Mouse (Mus musculus) embryonic facial prominence, embryonic 12.5 days (tissue): Measurements from ENCODE around the gene Plxna1. TPM values are rescaled to one million over a fixed set of nuclear protein-coding genes. Genes with fewer than 3 reads are reported as not detected.

Experiments
- ATAC-seq: fragments of 200-750 bp; cut with Nextera tagmentation; 2 replicates; pipeline ENCODE4 v1.8.0; 2017; ENCODE audit not compliant: insufficient number of reproducible peaks, insufficient read depth, low FRiP score, low TSS enrichment
- H3K27ac ChIP-seq: fragments of 300-500 bp; sonication (generic); 2 replicates; pipeline ENCODE4 v1.5.1; 2016; ENCODE audit warnings: mild to moderate bottlenecking
- H3K27me3 ChIP-seq: fragments of 300-500 bp; sonication (generic); 2 replicates; pipeline ENCODE4 v1.6.1; 2016; ENCODE audit warnings: mild to moderate bottlenecking, moderate library complexity
- H3K36me3 ChIP-seq: fragments of 300-500 bp; sonication (generic); 2 replicates; pipeline ENCODE4 v1.6.1; 2016; ENCODE audit warnings: mild to moderate bottlenecking
- H3K4me1 ChIP-seq: fragments of 300-500 bp; sonication (generic); 2 replicates; pipeline ENCODE4 v1.6.1; 2016
- H3K4me2 ChIP-seq: fragments of 300-500 bp; sonication (generic); replicated peaks from 2 replicates; pipeline ENCODE4 v1.6.1; 2016; ENCODE audit warnings: mild to moderate bottlenecking, moderate library complexity
- H3K4me3 ChIP-seq: fragments of 300-500 bp; sonication (generic); 2 replicates; pipeline ENCODE4 v1.5.1; 2016; ENCODE audit warnings: mild to moderate bottlenecking
- H3K9ac ChIP-seq: fragments of 300-500 bp; sonication (generic); 2 replicates; pipeline ENCODE4 v1.6.1; 2016; ENCODE audit warnings: mild to moderate bottlenecking, moderate library complexity
- H3K9me3 ChIP-seq: fragments of 300-500 bp; sonication (generic); 2 replicates; pipeline ENCODE4 v1.6.1; 2016; ENCODE audit warnings: mild to moderate bottlenecking, moderate library complexity
- WGBS: fragments of 180-500 bp; shearing (Covaris S2); methylation state at CpG from one replicate; pipeline ENCODE4 v1.1.7; 2016; 5-methylcytosine and 5-hydroxymethylcytosine counted together
- polyA plus RNA-seq: library from polyadenylated mRNA; unstranded; fragments of >200 nt; fragmentation: Nextera tagmentation; extraction: Ambion mirVana; gene quantifications from 2 replicates; pipeline ENCODE4 v1.2.1, GENCODE M21; 2016

Gene Plxna1
- 35.0 and 37.1 TPM in 2 replicates for polyA plus RNA-seq

DNA sequence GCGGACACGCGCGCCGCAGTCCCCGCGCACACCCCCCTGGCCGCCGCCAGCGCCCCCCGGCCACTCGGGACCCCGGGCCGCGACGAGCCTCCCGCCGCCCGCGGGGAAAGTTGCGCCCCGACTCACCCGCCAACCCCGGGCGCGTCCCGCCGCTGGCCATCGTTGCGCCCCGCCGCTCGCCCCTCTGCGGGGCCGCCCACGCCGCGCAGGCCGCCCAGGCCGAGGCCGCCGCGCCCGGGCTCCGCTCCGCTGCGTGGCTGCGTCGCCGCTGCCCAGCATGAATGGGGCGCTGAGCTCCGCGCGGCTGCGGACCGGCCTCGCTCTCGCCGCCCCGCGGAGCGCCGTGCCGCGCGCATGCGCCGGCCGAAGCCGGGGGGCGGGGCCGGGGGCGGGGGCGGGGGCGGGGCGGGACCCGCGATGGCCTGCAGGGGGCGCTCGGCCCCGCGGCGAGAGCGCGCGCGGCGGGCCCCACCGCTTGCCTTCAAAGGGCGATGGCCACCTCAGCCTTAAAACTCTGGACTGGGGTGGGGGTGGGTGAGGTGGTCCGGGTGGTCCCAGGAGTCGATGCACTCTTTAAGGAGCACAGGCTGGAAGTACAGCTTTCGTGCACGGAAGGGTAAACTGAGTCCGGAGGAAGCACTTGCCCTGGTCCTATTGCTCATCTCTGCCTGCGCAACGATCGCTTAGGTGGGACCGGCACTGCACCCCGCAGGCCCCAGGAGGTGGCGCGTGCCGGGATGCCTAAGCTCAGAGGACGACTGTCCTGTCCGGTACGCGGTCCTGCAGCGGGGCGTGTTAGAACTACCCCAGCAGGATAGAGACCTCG, at the start of gene Plxna1:
Gene Plxna1 (minus strand): TSS at position 340 of the 826 bp plus-strand sequence.
- H3K36me3 ChIP-seq: no peaks in the 10 kb centered on the region
- H3K4me3 ChIP-seq: peak within 1 kb of the TSS; percentile 98
- peaks cover 29% of the 10 kb centered on the region for H3K4me1 ChIP-seq
- peaks cover 11% of the 10 kb centered on the region; the same call in 1 of the 2 replicates for H3K27me3 ChIP-seq
- H3K9me3 ChIP-seq: no peaks in the 10 kb centered on the region
- H3K9ac ChIP-seq: peak within 1 kb of the TSS; percentile 98
- peak; percentile 75 for ATAC-seq
- H3K27ac ChIP-seq: peak within 1 kb of the TSS; percentile 86
- under 1% methylated on average over 94 of the region's 110 CpGs for WGBS
- H3K4me2 ChIP-seq: peak within 1 kb of the TSS; percentile 94

DNA sequence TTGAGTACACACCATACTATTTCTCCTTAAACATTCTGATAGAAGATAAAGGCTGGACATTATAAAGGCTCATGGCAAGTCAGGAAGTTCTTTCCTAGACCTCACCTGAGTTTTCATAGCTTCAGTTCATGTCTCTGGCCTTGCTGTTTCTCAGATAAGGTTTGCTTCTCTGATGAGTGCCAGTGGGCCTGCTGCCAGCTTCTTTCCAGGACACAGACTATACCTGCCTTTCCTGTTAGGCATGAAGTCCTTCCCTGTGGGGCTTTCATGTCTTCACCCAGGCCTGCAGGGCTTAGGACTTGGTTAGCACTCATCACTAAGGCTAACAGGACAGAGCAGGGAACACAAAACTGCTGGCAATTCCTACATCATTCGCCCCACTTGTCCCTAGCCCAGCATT, 46.6 kb upstream of the Plxna1 start:
- H3K27ac ChIP-seq: no peak overlapping the region
- H3K4me1 ChIP-seq: no peaks in the 10 kb centered on the region
- ATAC-seq: no peak
- H3K36me3 ChIP-seq: no peaks in the 10 kb centered on the region
- H3K4me3 ChIP-seq: no peak overlapping the region
- no peaks in the 10 kb centered on the region for H3K9me3 ChIP-seq
- 86% methylated on average over 1 of the region's 1 CpGs for WGBS
- no peaks in the 10 kb centered on the region for H3K27me3 ChIP-seq
- no peak overlapping the region for H3K9ac ChIP-seq
- no peak overlapping the region for H3K4me2 ChIP-seq

DNA sequence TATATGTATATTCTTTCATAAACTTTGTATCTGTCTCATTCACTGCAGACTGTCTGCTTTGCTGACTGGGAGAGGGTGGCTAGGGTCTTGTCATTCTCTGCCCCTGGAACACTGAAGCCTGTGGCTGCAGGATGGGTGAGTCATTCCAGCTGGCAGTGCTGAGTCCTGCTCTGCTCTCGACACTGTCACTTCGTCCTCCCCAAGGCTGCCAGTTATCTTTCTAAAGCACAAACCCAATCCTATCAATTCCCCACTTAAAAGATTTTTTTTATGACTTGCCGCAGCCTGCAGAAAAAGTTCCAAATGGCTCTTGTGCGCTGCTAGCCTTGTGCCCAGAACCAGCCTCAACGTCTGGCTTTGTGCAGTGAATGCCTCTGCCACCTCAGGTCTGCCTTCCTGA, 45.8 kb upstream of the Plxna1 start:
- Histone ChIP-seq H3K9me3 (no peaks in the 10 kb centered on the region), H3K36me3 (no peaks in the 10 kb centered on the region), H3K27ac (no peak overlapping the region), H3K9ac (no peak overlapping the region), H3K4me2 (no peak overlapping the region), H3K4me1 (no peaks in the 10 kb centered on the region), H3K27me3 (no peaks in the 10 kb centered on the region), H3K4me3 (no peak overlapping the region)
- ATAC-seq: no peak
- WGBS: 86% methylated on average over 5 of the region's 5 CpGs

DNA sequence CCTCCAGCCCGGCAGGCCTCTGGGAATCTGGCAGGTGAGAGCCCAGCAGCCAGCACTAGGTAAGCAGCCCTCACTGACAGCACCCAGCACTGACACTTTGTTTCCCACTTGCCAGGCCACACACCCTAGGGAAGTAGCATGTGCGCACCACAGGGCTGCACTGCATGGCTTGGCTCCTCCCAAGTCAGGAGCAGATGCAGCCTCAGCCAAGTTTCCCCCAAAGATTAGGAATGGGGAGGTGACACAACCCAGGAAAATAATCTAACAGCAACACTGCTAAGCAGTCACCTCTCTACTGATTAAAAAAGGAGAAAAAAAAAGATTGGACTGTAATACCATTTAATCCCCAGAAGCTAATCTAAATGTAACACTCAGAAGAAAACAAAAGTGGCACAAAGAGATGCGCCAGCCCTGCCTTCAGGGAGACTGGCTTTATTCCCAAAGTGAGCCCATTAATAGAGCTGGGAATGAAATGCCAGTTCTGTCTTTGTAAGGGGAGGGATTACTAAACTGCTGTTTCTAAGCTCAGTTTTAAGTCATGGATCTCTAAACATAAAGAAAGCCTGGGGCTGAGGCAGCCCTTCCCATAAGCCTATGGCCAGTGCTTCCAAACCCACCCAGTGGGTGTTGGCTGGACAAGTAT, 44.9 kb upstream of the Plxna1 start:
- H3K4me3 ChIP-seq: no peak overlapping the region
- H3K9ac ChIP-seq: no peak overlapping the region
- H3K4me1 ChIP-seq: no peaks in the 10 kb centered on the region
- H3K4me2 ChIP-seq: no peak overlapping the region
- ATAC-seq: no peak
- WGBS: 82% methylated on average over 3 of the region's 3 CpGs
- H3K27me3 ChIP-seq: no peaks in the 10 kb centered on the region
- H3K36me3 ChIP-seq: no peaks in the 10 kb centered on the region
- H3K27ac ChIP-seq: no peak overlapping the region
- no peaks in the 10 kb centered on the region for H3K9me3 ChIP-seq

DNA sequence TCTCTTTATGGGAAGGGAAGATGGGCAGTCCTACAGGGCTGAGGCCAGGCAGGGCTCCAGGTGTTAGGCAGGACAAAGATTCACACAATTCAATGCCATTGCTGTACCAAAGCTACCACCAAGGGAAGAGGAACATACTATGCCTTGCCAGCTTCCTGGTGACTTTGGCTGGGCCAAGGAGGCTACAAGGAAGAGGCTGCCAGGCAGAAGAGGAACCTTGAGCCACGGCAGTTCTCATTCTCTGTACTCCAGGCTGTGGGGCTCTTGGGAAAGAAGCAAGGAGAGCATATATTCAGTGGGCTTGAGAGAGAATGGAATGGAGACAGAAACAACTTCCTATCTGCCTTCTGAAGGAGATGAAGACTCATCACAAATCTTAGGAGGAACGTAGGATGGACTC, 42.5 kb upstream of the Plxna1 start:
- no peak for ATAC-seq
- Histone ChIP-seq H3K27ac (no peak overlapping the region), H3K27me3 (no peaks in the 10 kb centered on the region), H3K36me3 (no peaks in the 10 kb centered on the region), H3K4me3 (no peak overlapping the region), H3K9me3 (no peaks in the 10 kb centered on the region), H3K4me1 (no peaks in the 10 kb centered on the region), H3K4me2 (no peak overlapping the region), H3K9ac (no peak overlapping the region)
- WGBS: 79% methylated on average over 2 of the region's 2 CpGs

DNA sequence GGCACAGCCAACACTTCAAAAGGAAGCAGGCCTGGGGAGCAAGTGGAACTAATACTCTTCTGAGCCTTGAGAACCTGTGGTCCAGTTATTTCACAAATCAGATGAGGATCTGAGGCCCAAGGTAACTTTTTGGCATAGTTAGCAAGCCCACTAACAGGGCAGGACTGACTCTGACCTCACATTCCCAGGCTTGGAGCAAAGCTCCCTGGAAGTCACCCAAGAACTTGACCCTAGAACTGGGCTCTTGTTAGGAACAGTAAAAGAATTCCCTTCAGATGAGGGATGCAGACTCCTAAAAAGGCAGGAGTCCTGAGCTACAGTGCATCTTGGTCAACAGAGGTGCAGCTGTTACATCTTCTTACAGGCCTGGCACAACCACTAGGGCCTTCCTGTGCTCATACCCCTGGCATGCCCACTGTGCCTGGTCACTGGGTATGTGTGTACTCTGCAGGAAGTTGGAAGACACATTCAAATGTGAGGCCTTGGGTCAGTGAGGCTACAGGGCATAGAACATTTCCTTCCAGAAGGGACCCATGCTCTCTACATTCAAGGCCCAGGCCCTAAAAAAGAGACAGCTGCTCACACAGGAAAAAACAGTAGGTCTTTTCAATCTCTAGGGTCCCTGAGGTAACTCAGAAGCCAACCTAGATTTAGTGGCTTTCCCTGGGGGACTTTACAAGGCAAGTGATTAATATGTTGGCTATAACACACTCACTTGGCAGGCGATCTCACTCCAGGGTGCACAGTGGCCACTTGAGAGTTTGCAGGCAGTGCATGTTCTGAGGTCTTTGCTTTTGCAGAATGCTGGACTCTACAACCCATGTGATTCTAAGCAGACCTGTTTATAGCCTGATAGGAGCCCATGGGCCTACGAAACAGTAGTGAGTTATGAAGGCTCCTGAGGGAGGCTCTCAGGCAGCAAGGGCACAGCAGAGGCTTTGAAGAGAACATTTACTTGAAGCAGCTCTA, 41.1 kb upstream of the Plxna1 start:
- Histone ChIP-seq H3K27me3 (no peaks in the 10 kb centered on the region), H3K4me1 (no peaks in the 10 kb centered on the region), H3K4me3 (no peak overlapping the region), H3K9ac (no peak overlapping the region), H3K27ac (no peak overlapping the region), H3K4me2 (no peak overlapping the region), H3K9me3 (no peaks in the 10 kb centered on the region), H3K36me3 (no peaks in the 10 kb centered on the region)
- ATAC-seq: no peak
- WGBS: 83% methylated on average over 2 of the region's 2 CpGs

DNA sequence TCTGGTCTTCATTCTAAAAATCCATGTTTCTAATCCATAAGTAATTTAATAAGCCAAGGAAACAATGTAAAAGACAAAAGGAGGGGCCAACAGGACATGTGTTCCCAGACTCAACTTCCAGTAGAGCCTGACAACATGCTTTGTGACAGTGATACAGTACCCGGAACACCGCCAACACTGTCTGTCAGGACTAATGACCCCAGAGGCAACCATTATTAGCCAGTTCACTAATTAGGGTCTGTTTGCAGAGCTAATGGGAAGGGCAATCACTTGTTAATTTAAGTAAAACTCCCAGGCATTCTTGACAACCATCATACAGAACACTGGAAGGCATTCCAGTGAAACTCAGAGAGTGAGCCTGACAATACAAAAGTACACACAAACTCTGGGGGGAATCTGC, 40.0 kb upstream of the Plxna1 start:
- Histone ChIP-seq H3K9ac (no peak overlapping the region), H3K36me3 (no peaks in the 10 kb centered on the region), H3K4me1 (no peaks in the 10 kb centered on the region), H3K4me2 (no peak overlapping the region), H3K9me3 (no peaks in the 10 kb centered on the region), H3K27ac (no peak overlapping the region), H3K4me3 (no peak overlapping the region), H3K27me3 (no peaks in the 10 kb centered on the region)
- 43% methylated on average over 2 of the region's 2 CpGs for WGBS
- ATAC-seq: no peak

DNA sequence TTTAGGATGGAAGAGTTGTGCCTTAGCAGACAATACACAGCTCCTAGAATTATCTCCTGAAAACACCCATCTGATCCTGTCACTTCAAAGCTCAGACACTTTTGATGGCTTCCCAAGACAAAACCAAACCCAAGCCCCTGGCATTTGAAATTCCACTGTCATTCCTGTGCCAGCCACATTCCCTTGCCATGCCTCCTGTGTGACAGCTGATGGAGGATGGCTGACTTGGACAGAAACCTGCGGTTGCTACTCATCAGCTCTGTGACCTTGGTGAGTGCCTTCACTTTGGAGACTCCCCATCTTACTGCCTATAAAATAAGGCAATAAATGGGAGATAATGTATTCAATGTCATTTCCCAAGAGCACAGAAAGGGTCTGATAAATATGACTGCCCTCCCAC, 37.1 kb upstream of the Plxna1 start:
- H3K9me3 ChIP-seq: no peaks in the 10 kb centered on the region
- H3K4me2 ChIP-seq: no peak overlapping the region
- WGBS: 87% methylated on average over 1 of the region's 1 CpGs
- ATAC-seq: no peak
- H3K4me1 ChIP-seq: no peaks in the 10 kb centered on the region
- H3K4me3 ChIP-seq: no peak overlapping the region
- H3K36me3 ChIP-seq: no peaks in the 10 kb centered on the region
- no peak overlapping the region for H3K27ac ChIP-seq
- H3K27me3 ChIP-seq: no peaks in the 10 kb centered on the region
- H3K9ac ChIP-seq: no peak overlapping the region

DNA sequence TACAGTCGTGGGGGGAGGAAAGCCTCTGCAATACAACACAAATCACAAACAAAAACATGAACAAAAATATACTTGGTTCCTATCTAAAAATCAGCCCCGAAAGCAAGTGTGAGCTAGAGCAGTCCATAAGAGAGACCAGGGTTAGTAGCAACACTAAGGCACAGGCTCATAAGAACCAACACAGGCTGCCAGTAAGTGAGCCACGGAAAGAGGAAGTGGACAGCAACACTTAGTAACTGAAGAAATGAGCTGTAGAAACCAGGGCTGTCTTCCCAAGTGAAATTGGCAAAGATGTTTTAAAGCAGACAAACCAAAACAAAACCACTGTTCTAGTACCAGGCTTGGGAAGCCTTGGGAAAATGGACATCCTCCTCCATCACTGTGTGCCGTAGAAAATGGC, 35.5 kb upstream of the Plxna1 start:
- H3K4me2 ChIP-seq: no peak overlapping the region
- no peaks in the 10 kb centered on the region for H3K27me3 ChIP-seq
- no peaks in the 10 kb centered on the region for H3K9me3 ChIP-seq
- H3K4me3 ChIP-seq: no peak overlapping the region
- ATAC-seq: no peak
- H3K36me3 ChIP-seq: no peaks in the 10 kb centered on the region
- 82% methylated on average over 4 of the region's 4 CpGs for WGBS
- no peak overlapping the region for H3K27ac ChIP-seq
- no peak overlapping the region for H3K9ac ChIP-seq
- H3K4me1 ChIP-seq: no peaks in the 10 kb centered on the region

DNA sequence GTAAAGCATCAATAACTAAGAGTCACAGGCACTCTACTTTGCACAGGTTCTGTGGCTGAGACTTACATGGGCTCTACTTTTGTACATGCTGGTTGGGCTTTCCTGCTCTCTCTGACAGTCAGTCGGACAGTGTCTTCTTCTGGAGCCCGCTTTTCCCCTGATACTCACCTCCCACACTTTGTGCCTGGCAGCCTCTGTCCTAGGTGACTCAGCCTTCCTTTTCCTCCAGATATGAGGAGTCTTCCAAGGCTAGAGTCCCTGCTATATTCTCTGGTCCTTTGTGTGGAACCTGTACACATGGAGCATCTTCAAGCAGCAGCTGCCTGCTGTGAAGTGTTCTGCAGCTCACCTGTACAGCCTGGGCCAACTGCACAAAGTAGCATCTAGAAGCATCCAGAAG, 31.4 kb upstream of the Plxna1 start:
- 83% methylated on average over 2 of the region's 2 CpGs for WGBS
- no peak for ATAC-seq

DNA sequence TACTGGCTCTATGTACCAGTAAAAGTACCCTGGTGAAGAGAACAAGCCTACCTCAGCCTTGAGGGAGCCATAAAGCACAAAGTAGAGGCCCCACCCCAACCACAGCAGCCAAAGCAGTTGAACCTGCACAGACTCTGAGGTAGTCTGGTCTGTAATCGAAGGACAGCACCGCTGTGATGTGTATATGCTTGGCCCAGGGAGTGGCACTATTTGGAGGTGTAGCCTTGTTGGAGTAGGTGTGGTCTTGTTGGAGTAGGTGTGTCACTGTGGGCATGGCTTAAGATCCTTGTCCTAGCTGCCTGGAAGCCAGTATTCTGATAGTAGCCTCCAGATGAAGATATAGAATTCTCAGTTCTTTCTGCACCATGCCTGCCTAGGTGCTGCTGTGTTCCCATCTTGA, 29.8 kb upstream of the Plxna1 start:
- Histone ChIP-seq H3K4me1 (no peaks in the 10 kb centered on the region), H3K36me3 (no peaks in the 10 kb centered on the region), H3K4me2 (no peak overlapping the region), H3K27me3 (no peaks in the 10 kb centered on the region), H3K9me3 (no peaks in the 10 kb centered on the region), H3K4me3 (no peak overlapping the region), H3K9ac (no peak overlapping the region), H3K27ac (no peak overlapping the region)
- ATAC-seq: no peak
- 88% methylated on average over 2 of the region's 2 CpGs for WGBS

More for the DNA sequence above, 31.4 kb upstream of the Plxna1 start:
- H3K36me3 ChIP-seq: no peaks in the 10 kb centered on the region
- no peaks in the 10 kb centered on the region for H3K27me3 ChIP-seq
- H3K4me2 ChIP-seq: no peak overlapping the region
- no peak overlapping the region for H3K9ac ChIP-seq
- H3K4me1 ChIP-seq: no peaks in the 10 kb centered on the region
- H3K4me3 ChIP-seq: no peak overlapping the region
- no peaks in the 10 kb centered on the region for H3K9me3 ChIP-seq
- no peak overlapping the region for H3K27ac ChIP-seq
